Mouse (Mus musculus): ENCODE data around the gene Preb. TPM values are rescaled to one million over a fixed set of nuclear protein-coding genes. Genes with fewer than 3 reads are reported as not detected.

Gene Preb
- total and polyA plus RNA-seq, 3 experiments: 87.3 to 145 (median 96.5) TPM

DNA sequence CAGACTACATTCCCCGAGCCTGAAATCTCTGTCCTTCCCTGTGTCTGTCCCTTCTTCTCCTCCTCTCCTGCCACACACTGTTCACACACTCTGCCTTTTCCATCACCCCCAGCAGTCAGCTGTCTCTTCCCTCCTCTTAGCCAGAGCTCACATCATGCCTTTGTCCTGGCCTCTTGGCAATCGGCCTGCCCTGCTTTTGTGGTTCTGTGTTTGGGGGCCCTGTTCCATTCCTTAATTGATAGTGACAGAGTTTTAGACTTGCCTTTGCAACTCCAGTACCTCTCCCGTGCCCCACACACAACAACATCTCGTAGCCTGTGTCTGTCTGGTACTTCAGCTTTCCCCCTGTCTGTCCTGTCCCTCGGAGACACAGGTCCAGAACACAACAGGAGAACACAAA lies 48.0 kb downstream of the Preb start:
- H3K4me2 ChIP-seq (ENCODE audit: insufficient read depth, low read depth, poor library complexity, severe bottlenecking): no peak overlapping the region
- peaks cover 3% of the 10 kb centered on the region; the same call in 1 of the 2 replicates for H3K79me2 ChIP-seq (replicated peaks; ENCODE audit: control insufficient read depth, extremely low read depth, insufficient read depth, poor library complexity, severe bottlenecking)
- no peak overlapping the region for H3K9ac ChIP-seq (ENCODE audit: insufficient read depth, low read depth)
- TF ChIP-seq RAD21 (IDR thresholded peaks at IDR 0.05; ENCODE audit: low read depth, low read length) (no peak), MAX (IDR thresholded peaks at IDR 0.05; ENCODE audit: low read length) (no peak), E2F4 (IDR thresholded peaks at IDR 0.05; ENCODE audit: insufficient replicate concordance, low read depth, low read length) (no peak), CTCF (conservative IDR thresholded peaks at IDR 0.05 in 1 of 2, IDR thresholded peaks at IDR 0.05 in 1 of 2; ENCODE audit: low read depth in 2 of 2, low read length in 2 of 2) (no peak), CHD1 (IDR thresholded peaks at IDR 0.05; ENCODE audit: low read depth, low read length) (no peak), BHLHE40 (IDR thresholded peaks at IDR 0.05; ENCODE audit: low read depth, low read length) (no peak), MAZ (IDR thresholded peaks at IDR 0.05; ENCODE audit: low read depth, low read length) (no peak), MXI1 (IDR thresholded peaks at IDR 0.05; ENCODE audit: low read depth, low read length) (no peak), POLR2AphosphoS2 (IDR thresholded peaks at IDR 0.05; ENCODE audit: low read depth, low read length) (no peak), ETS1 (conservative IDR thresholded peaks at IDR 0.05; ENCODE audit: low read depth, low read length) (no peak), JUN (IDR thresholded peaks at IDR 0.05; ENCODE audit: insufficient read depth, low read depth, low read length) (no peak), USF1 (IDR thresholded peaks at IDR 0.05; ENCODE audit: low read depth, low read length) (no peak), EP300 (IDR thresholded peaks at IDR 0.05; ENCODE audit: low read length) (no peak), SIN3A (IDR thresholded peaks at IDR 0.05; ENCODE audit: low read length) (no peak), MEF2A (IDR thresholded peaks at IDR 0.05; ENCODE audit: borderline replicate concordance, low read depth, low read length) (no peak), ZKSCAN1 (IDR thresholded peaks at IDR 0.05; ENCODE audit: borderline replicate concordance, low read depth, low read length) (no peak), NRF1 (IDR thresholded peaks at IDR 0.05; ENCODE audit: low read depth, low read length) (no peak), USF2 (conservative IDR thresholded peaks at IDR 0.05; ENCODE audit: low read depth, low read length) (no peak)
- H3K27ac ChIP-seq (ENCODE audit: insufficient read depth, low read depth): no peak overlapping the region
- H3K27me3 ChIP-seq (replicated peaks): peaks cover 14% of the 10 kb centered on the region
- no peaks in the 10 kb centered on the region for H3K9me3 ChIP-seq (replicated peaks; ENCODE audit: low read length)
- H3K36me3 ChIP-seq (replicated peaks in 1 of 2; ENCODE audit: control insufficient read depth in 1 of 2, insufficient read depth in 1 of 2, low read length in 1 of 2): no peaks in the 10 kb centered on the region
- H3K4me1 ChIP-seq (ENCODE audit: control insufficient read depth in 1 of 2, insufficient read depth in 2 of 2): peaks cover 4 to 27% of the 10 kb centered on the region in 2 experiments
- no peak overlapping the region for H3K4me3 ChIP-seq (replicated peaks in 1 of 3; ENCODE audit: low read depth in 2 of 3, low read length in 2 of 3, poor library complexity in 1 of 3)
- in situ Hi-C loops (cut with MboI; ENCODE audit: low pct_ligation_motif_present, low pct_unique_long_range_greater_than_20kb, low sequenced_read_pairs) (no loop called here), dilution Hi-C loops (cut with MboI; ENCODE audit: extremely low pct_ligation_motif_present, extremely low pct_unique_long_range_greater_than_20kb, low sequenced_read_pairs) (no loop called here)
- no peak for DNase-seq (ENCODE audit: extremely low read depth)

DNA sequence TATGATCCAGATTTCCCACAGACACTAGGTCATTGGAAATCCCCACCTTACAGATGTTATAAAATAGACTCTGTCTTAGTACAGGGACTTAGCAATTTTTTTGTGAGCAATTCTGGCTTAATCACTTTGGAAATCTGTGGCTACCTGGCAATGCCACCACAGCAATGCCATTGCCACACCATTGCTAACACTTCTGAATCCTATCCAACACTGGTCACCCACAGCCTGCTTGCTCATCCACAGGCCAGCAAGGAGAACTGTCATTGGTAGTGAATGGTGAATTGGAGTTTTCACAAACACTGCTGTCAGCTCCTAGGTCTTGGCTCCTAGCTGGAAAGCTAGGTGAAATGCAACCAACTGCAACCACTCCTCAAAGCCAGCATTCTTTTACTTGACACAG lies 49.7 kb downstream of the Preb start:
- Histone ChIP-seq H3K9ac (ENCODE audit: insufficient read depth, low read depth) (no peak overlapping the region), H3K4me1 (ENCODE audit: control insufficient read depth in 1 of 2, insufficient read depth in 2 of 2) (peaks cover 5 to 23% of the 10 kb centered on the region in 2 experiments), H3K27me3 (replicated peaks) (peaks cover 10% of the 10 kb centered on the region), H3K4me3 (replicated peaks in 1 of 3; ENCODE audit: low read depth in 2 of 3, low read length in 2 of 3, poor library complexity in 1 of 3) (no peak overlapping the region), H3K36me3 (replicated peaks in 1 of 2; ENCODE audit: control insufficient read depth in 1 of 2, insufficient read depth in 1 of 2, low read length in 1 of 2) (peaks cover 6 to 8% of the 10 kb centered on the region in 2 experiments), H3K79me2 (replicated peaks; ENCODE audit: control insufficient read depth, extremely low read depth, insufficient read depth, poor library complexity, severe bottlenecking) (peaks cover 20% of the 10 kb centered on the region), H3K4me2 (ENCODE audit: insufficient read depth, low read depth, poor library complexity, severe bottlenecking) (no peak overlapping the region), H3K9me3 (replicated peaks; ENCODE audit: low read length) (no peaks in the 10 kb centered on the region), H3K27ac (ENCODE audit: insufficient read depth, low read depth) (no peak overlapping the region)
- TF ChIP-seq KAT2A (IDR thresholded peaks at IDR 0.05; ENCODE audit: insufficient replicate concordance, low read length) (no peak), NELFE (IDR thresholded peaks at IDR 0.05; ENCODE audit: low read depth, low read length) (no peak), ZMIZ1 (IDR thresholded peaks at IDR 0.05; ENCODE audit: low read depth, low read length) (no peak), USF2 (conservative IDR thresholded peaks at IDR 0.05; ENCODE audit: low read depth, low read length) (no peak), ETS1 (conservative IDR thresholded peaks at IDR 0.05; ENCODE audit: low read depth, low read length) (no peak), EP300 (IDR thresholded peaks at IDR 0.05; ENCODE audit: low read length) (no peak), SMC3 (IDR thresholded peaks at IDR 0.05; ENCODE audit: low read depth, low read length) (no peak), GABPA (IDR thresholded peaks at IDR 0.05; ENCODE audit: insufficient replicate concordance, low read depth, low read length) (no peak)
- dilution Hi-C loops (cut with MboI; ENCODE audit: extremely low pct_ligation_motif_present, extremely low pct_unique_long_range_greater_than_20kb, low sequenced_read_pairs) (no loop called here), in situ Hi-C loops (cut with MboI; ENCODE audit: low pct_ligation_motif_present, low pct_unique_long_range_greater_than_20kb, low sequenced_read_pairs) (no loop called here)
- no peak for DNase-seq (ENCODE audit: extremely low read depth)

All from CH12.LX (cell line).